Mouse (Mus musculus) gastrocnemius, postnatal 36 days (tissue): ENCODE data around the gene B230217C12Rik. TPM values are rescaled to one million over a fixed set of nuclear protein-coding genes. Genes with fewer than 3 reads are reported as not detected.

ENCODE experiments used
- total RNA-seq, 2 experiments: library from RNA; stranded (reverse); gene quantifications; 2 replicates each; pipeline ENCODE4 v1.2.3; 2021

B230217C12Rik gene
- total RNA-seq, 2 experiments from 2014 or later = 0.31 to 0.64 TPM

Other genes with a start within 250 kb of the B230217C12Rik start
- gene Epop, start 211.1 kb upstream of the B230217C12Rik start, total RNA-seq = 1 to 10 TPM in 1 of 2 experiments, under 1 TPM in 1; 0.91 to 1.2 TPM
- 10 to 100 TPM; 40.7 to 46.4 TPM for gene Mllt6, start 177.4 kb upstream of the B230217C12Rik start, total RNA-seq
- gene Cisd3, start 155.0 kb upstream of the B230217C12Rik start, total RNA-seq = 100 to 1,000 TPM; 103 to 108 TPM
- 1 to 10 TPM; 2.1 to 2.3 TPM for gene Pcgf2, start 140.3 kb upstream of the B230217C12Rik start, total RNA-seq
- gene Psmb3, start 137.4 kb upstream of the B230217C12Rik start, total RNA-seq = 100 to 1,000 TPM; 124 to 129 TPM
- 10 to 100 TPM; 44.0 to 47.0 TPM for gene Pip4k2b, start 96.1 kb upstream of the B230217C12Rik start, total RNA-seq
- gene Cwc25, start 74.2 kb upstream of the B230217C12Rik start, total RNA-seq = 1 to 10 TPM; 5.5 to 5.7 TPM
- gene 1700001P01Rik, start 64.9 kb upstream of the B230217C12Rik start, total RNA-seq = not detected
- gene Rpl23, start 58.3 kb upstream of the B230217C12Rik start, total RNA-seq = 100 to 1,000 TPM; 349 to 430 TPM
- 10 to 100 TPM; 14.2 to 15.4 TPM for gene Lasp1, start 41.8 kb upstream of the B230217C12Rik start, total RNA-seq
- not detected for gene Fbxo47, start 43.4 kb downstream of the B230217C12Rik start, total RNA-seq
- 1 to 10 TPM; 2.8 to 3.7 TPM for gene Plxdc1, start 145.7 kb downstream of the B230217C12Rik start, total RNA-seq
- under 1 TPM; 0.32 to 0.79 TPM for gene Arl5c, start 155.4 kb downstream of the B230217C12Rik start, total RNA-seq
- gene Cacnb1, start 182.3 kb downstream of the B230217C12Rik start, total RNA-seq = 100 to 1,000 TPM; 215 to 243 TPM
- 100 to 1,000 TPM; 368 to 452 TPM for gene Rpl19, start 185.9 kb downstream of the B230217C12Rik start, total RNA-seq
- under 1 TPM; 0.07 to 0.15 TPM for gene Stac2, start 212.7 kb downstream of the B230217C12Rik start, total RNA-seq